8 mouse cellular contexts compared by ENCODE assay signal in genomic region chr5:3544480-3544769, GRCm38 (mm10). TPM values are rescaled to one million over a fixed set of nuclear protein-coding genes. Genes with fewer than 3 reads are reported as not detected.
A peak's percentile ranks its signal among the peaks of the same experiment; 100 is the strongest.
DNase-seq lines count a peak whose midpoint lies in the region; ATAC-seq and TF ChIP-seq lines count a peak whose summit lies in the region.

No protein-coding gene starts in this region.

- H3K79me2 ChIP-seq in myocyte (ENCODE audit: control insufficient read depth, insufficient read depth) = peaks cover 55% of the 10 kb centered on the region

- H3K4me3 ChIP-seq in layer of hippocampus, adult 2 months = peak overlapping the region; percentile 69
- peak overlapping the region; percentile 98 for H3K4me3 ChIP-seq in brown adipose tissue, adult 24 weeks (ENCODE audit: insufficient read depth, low read depth, low read length)
- peak overlapping the region; percentile 97 for H3K4me3 ChIP-seq in hindbrain, embryonic 16.5 days (ENCODE audit: low read length)
- peak overlapping the region; percentile 50 for H3K4me3 ChIP-seq in myocyte

- WGBS in hindbrain, embryonic 16.5 days = 6% methylated on average over 7 of the region's 7 CpGs

- no peaks in the 10 kb centered on the region for H3K9me3 ChIP-seq in hindbrain, embryonic 16.5 days (ENCODE audit: control insufficient read depth, low read length)

- H3K9ac ChIP-seq in hindbrain, embryonic 16.5 days (ENCODE audit: low read depth, low read length) = peak overlapping the region; percentile 82

- TF ChIP-seq POLR2A in myocyte (IDR thresholded peaks at IDR 0.05; ENCODE audit: insufficient read length, low read depth) = no peak

- DNase-seq in layer of hippocampus, adult 2 months (ENCODE audit: low spot score in 2 of 2) = no peak
- DNase-seq in layer of hippocampus, adult 18-20 months (ENCODE audit: low spot score in 2 of 2) = no peak
- DNase-seq in cerebellum, adult 9-10 months = no peak
- no peak for DNase-seq in urinary bladder, adult 2 months (ENCODE audit: low spot score)
- DNase-seq in layer of hippocampus, adult 9-10 months (ENCODE audit: low spot score) = no peak

- H3K4me2 ChIP-seq in hindbrain, embryonic 16.5 days (ENCODE audit: low read length) = peak overlapping the region; percentile 81
- H3K4me2 ChIP-seq in myocyte (ENCODE audit: low read depth) = peak overlapping the region; percentile 97

- ATAC-seq in hindbrain, embryonic 16.5 days = peak; percentile 22; the same call in 1 of the 2 replicates

- peaks cover 4% of the 10 kb centered on the region for H3K4me1 ChIP-seq in brown adipose tissue, adult 24 weeks (ENCODE audit: control insufficient read depth, insufficient read depth, insufficient read length, low read length)
- H3K4me1 ChIP-seq in hindbrain, embryonic 16.5 days (ENCODE audit: control insufficient read depth, insufficient read depth, low read depth, low read length) = peaks cover 14% of the 10 kb centered on the region

- H3K27ac ChIP-seq in layer of hippocampus, adult 2 months = peak overlapping the region; percentile 95; the same call in 1 of the 2 replicates
- no peak overlapping the region for H3K27ac ChIP-seq in brown adipose tissue, adult 24 weeks (replicated peaks; ENCODE audit: low read depth, low read length)
- H3K27ac ChIP-seq in hindbrain, embryonic 16.5 days (ENCODE audit: low read depth, low read length) = no peak overlapping the region; the same call in 1 of the 2 replicates

- no peaks in the 10 kb centered on the region for H3K27me3 ChIP-seq in hindbrain, embryonic 16.5 days (replicated peaks; ENCODE audit: control insufficient read depth, insufficient read depth, low read length)
- H3K27me3 ChIP-seq in myocyte (ENCODE audit: control insufficient read depth, insufficient read depth, insufficient read length) = no peaks in the 10 kb centered on the region

- TF ChIP-seq CTCF in layer of hippocampus, adult 2 months (conservative IDR thresholded peaks at IDR 0.05) = no peak

- no peaks in the 10 kb centered on the region for H3K36me3 ChIP-seq in hindbrain, embryonic 16.5 days (ENCODE audit: control insufficient read depth, insufficient read depth, low read length)
- H3K36me3 ChIP-seq in myocyte (ENCODE audit: control insufficient read depth, insufficient read depth) = no peaks in the 10 kb centered on the region

- peak overlapping the region; percentile 71 for H3ac ChIP-seq in myocyte (ENCODE audit: control insufficient read depth, insufficient read length)

TF ChIP-seq in myocyte, 11 proteins besides CTCF, POLR2A, EP300 and RAD21:
- TF ChIP-seq MYOG (IDR thresholded peaks at IDR 0.05; ENCODE audit: control insufficient read depth in 1 of 3, insufficient read depth in 1 of 3, insufficient read length in 2 of 3, low read depth in 2 of 3) (no peak), SRF (IDR thresholded peaks at IDR 0.05; ENCODE audit: control insufficient read depth, insufficient read length, low read depth) (no peak), MAX (IDR thresholded peaks at IDR 0.05; ENCODE audit: low read depth) (no peak), USF1 (IDR thresholded peaks at IDR 0.05; ENCODE audit: low read depth) (no peak), REST (IDR thresholded peaks at IDR 0.05; ENCODE audit: insufficient read depth, insufficient read length) (no peak), MYOD1 (IDR thresholded peaks at IDR 0.05; ENCODE audit: control insufficient read depth in 1 of 3, insufficient read length in 2 of 3, low read depth in 2 of 3) (no peak), TCF12 (IDR thresholded peaks at IDR 0.05; ENCODE audit: insufficient read depth, poor library complexity, severe bottlenecking) (no peak), CEBPB (IDR thresholded peaks at IDR 0.05; ENCODE audit: insufficient read depth, poor library complexity, severe bottlenecking) (no peak), TCF3 (IDR thresholded peaks at IDR 0.05; ENCODE audit: insufficient read length, low read depth) (no peak), POLR2AphosphoS2 (IDR thresholded peaks at IDR 0.05; ENCODE audit: insufficient read length, low read depth) (no peak), E2F4 (IDR thresholded peaks at IDR 0.05; ENCODE audit: insufficient read depth) (no peak)
TF ChIP-seq in myocyte: peak in this region for 0.

RNA-seq across cellular contexts. Expression of gene Fam133b, which starts 0.8 kb away (rescaled TPM):
- total RNA-seq in layer of hippocampus, adult 2 months (2021) = 10 to 100 TPM; 44.0 to 47.3 TPM
- 10 to 100 TPM; 42.9 to 44.1 TPM for total RNA-seq in layer of hippocampus, adult 18-20 months (2021)
- polyA plus RNA-seq in brown adipose tissue, adult 24 weeks (2012; ENCODE audit: insufficient read depth, insufficient read length, missing spikeins) = 9.1 and 16.1 TPM in 2 replicates
- 17.9 and 20.1 TPM in 2 replicates for polyA plus RNA-seq in hindbrain, embryonic 16.5 days (2015; fragmentation: Nextera tagmentation; extraction: Ambion mirVana)
- 10.3 TPM for polyA plus RNA-seq in myocyte (2012; fragmentation: generic; extraction: Trizol)
- polyA plus RNA-seq in urinary bladder, adult 2 months (2012; rRNA removed) = 16.5 and 17.5 TPM in 2 replicates

RNA-seq across cellular contexts. Expression of gene 1700109H08Rik, which starts 26.9 kb away (rescaled TPM):
- total RNA-seq in layer of hippocampus, adult 2 months (2021) = 1 to 10 TPM; 5.6 to 8.0 TPM
- 1 to 10 TPM; 4.7 to 4.9 TPM for total RNA-seq in layer of hippocampus, adult 18-20 months (2021)
- 1.9 TPM in 1 of 2 replicates, not detected in the other for polyA plus RNA-seq in brown adipose tissue, adult 24 weeks (2012; ENCODE audit: insufficient read depth, insufficient read length, missing spikeins)
- 1.5 and 2.4 TPM in 2 replicates for polyA plus RNA-seq in hindbrain, embryonic 16.5 days (2015; fragmentation: Nextera tagmentation; extraction: Ambion mirVana)
- polyA plus RNA-seq in myocyte (2012; fragmentation: generic; extraction: Trizol) = 0.38 TPM
- 4.6 and 6.6 TPM in 2 replicates for polyA plus RNA-seq in urinary bladder, adult 2 months (2012; rRNA removed)

RNA-seq across cellular contexts. Expression of gene Pex1, which starts 51.4 kb away (rescaled TPM):
- total RNA-seq in layer of hippocampus, adult 2 months (2021) = 10 to 100 TPM; 28.4 to 30.7 TPM
- total RNA-seq in layer of hippocampus, adult 18-20 months (2021) = 10 to 100 TPM; 23.9 to 24.7 TPM
- polyA plus RNA-seq in brown adipose tissue, adult 24 weeks (2012; ENCODE audit: insufficient read depth, insufficient read length, missing spikeins) = 13.8 and 17.3 TPM in 2 replicates
- 20.0 and 21.7 TPM in 2 replicates for polyA plus RNA-seq in hindbrain, embryonic 16.5 days (2015; fragmentation: Nextera tagmentation; extraction: Ambion mirVana)
- polyA plus RNA-seq in myocyte (2012; fragmentation: generic; extraction: Trizol) = 4.2 TPM
- polyA plus RNA-seq in urinary bladder, adult 2 months (2012; rRNA removed) = 13.8 and 13.9 TPM in 2 replicates

RNA-seq across cellular contexts. Expression of gene Rbm48, which starts 52.0 kb away (rescaled TPM):
- total RNA-seq in layer of hippocampus, adult 2 months (2021) = 10 to 100 TPM; 11.2 to 14.1 TPM
- 10 to 100 TPM; 12.6 to 13.9 TPM for total RNA-seq in layer of hippocampus, adult 18-20 months (2021)
- polyA plus RNA-seq in brown adipose tissue, adult 24 weeks (2012; ENCODE audit: insufficient read depth, insufficient read length, missing spikeins) = 3.9 and 4.3 TPM in 2 replicates
- polyA plus RNA-seq in hindbrain, embryonic 16.5 days (2015; fragmentation: Nextera tagmentation; extraction: Ambion mirVana) = 15.6 and 16.9 TPM in 2 replicates
- 1.9 TPM for polyA plus RNA-seq in myocyte (2012; fragmentation: generic; extraction: Trizol)
- 10.3 and 10.9 TPM in 2 replicates for polyA plus RNA-seq in urinary bladder, adult 2 months (2012; rRNA removed)
